11 mouse cellular contexts compared by ENCODE assay signal in the genomic region with DNA sequence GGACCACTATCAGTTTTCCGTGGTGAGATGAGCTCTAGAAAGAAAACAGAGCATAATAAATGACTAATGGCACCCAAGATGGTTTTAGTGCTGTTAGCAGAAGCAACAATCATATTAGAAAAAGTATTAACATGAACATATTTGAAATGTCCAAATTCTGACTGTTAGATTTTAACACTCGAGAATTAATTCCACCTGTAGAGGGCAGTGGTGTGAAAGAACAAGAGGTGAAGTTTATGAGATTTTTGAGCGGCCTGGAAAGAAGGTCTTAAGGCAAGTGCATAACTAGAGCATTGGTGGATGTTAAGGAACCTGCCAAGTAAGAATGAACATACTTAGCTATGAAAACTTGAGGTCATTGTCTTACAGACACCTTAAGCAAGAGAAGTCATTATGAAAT. TPM values are rescaled to one million over a fixed set of nuclear protein-coding genes. Genes with fewer than 3 reads are reported as not detected.
DNase-seq lines count a peak whose midpoint lies in the region; ATAC-seq and TF ChIP-seq lines count a peak whose summit lies in the region.
"Had no signal": no experiment of that assay in that cellular context is flagged by ENCODE, and none has a peak within 500 bp of the region (broad histone marks: within the 10 kb centered on the region; RNA-seq: fewer than 3 reads in every experiment).

No protein-coding gene starts in this region.

- DNase-seq in cerebellum, postnatal 10 days, result peak; percentile 38 to 74
- no peak for DNase-seq in cerebellum, postnatal 4 days (ENCODE audit: low spot score in 2 of 2)
- peak; percentile 26 for DNase-seq in limb, embryonic 14.5 days (ENCODE audit: low spot score)
- no peak for DNase-seq in limb, embryonic 10.5 days (ENCODE audit: low spot score)
- DNase-seq in Patski (ENCODE audit: low read depth, low spot score), result no peak
- DNase-seq in layer of hippocampus, adult 9-10 months (ENCODE audit: low spot score), result no peak
- DNase-seq in cerebellum, postnatal 36 days, result no peak

- ATAC-seq in limb, embryonic 14.5 days (ENCODE audit: low FRiP score, low read depth), result no peak
- no peak for ATAC-seq in Patski
- ATAC-seq in megakaryocyte, adult 5-6 weeks (ENCODE audit: poor library complexity, severe bottlenecking), result peak; percentile 47; the same call in 1 of the 2 replicates

- TF ChIP-seq POLR2A in limb, embryonic 14.5 days (IDR thresholded peaks at IDR 0.05; ENCODE audit: borderline replicate concordance, extremely low read depth, insufficient read depth, insufficient read length), result no peak

- no peak overlapping the region for H3K27ac ChIP-seq in limb, embryonic 14.5 days (replicated peaks; ENCODE audit: low read depth, low read length)
- H3K27ac ChIP-seq in limb, embryonic 10.5 days, result no peak overlapping the region
- H3K27ac ChIP-seq: neural tube, embryonic 13.5 days had no signal

- no peak overlapping the region for H3K9ac ChIP-seq in limb, embryonic 14.5 days (ENCODE audit: low read depth, low read length, severe bottlenecking)
- H3K9ac ChIP-seq: neural tube, embryonic 13.5 days had no signal

- H3K4me2 ChIP-seq in limb, embryonic 14.5 days (replicated peaks; ENCODE audit: low read depth, low read length, severe bottlenecking), result no peak overlapping the region
- H3K4me2 ChIP-seq: neural tube, embryonic 13.5 days had no signal

- no peaks in the 10 kb centered on the region for H3K4me1 ChIP-seq in limb, embryonic 14.5 days (ENCODE audit: control insufficient read depth, insufficient read depth, low read length)
- no peaks in the 10 kb centered on the region for H3K4me1 ChIP-seq in limb, embryonic 10.5 days
- H3K4me1 ChIP-seq: neural tube, embryonic 13.5 days had no signal

- POLR2A ChIA-PET in Patski (lab: Charles Lee), result interaction anchor here (0.6 kb wide), 1 partner anchor 233 kb away, joined by 3 read pairs; no protein-coding TSS in a partner anchor

- H3K4me3 ChIP-seq in limb, embryonic 14.5 days (replicated peaks; ENCODE audit: low read length), result no peak overlapping the region
- no peak overlapping the region for H3K4me3 ChIP-seq in limb, embryonic 10.5 days
- H3K4me3 ChIP-seq: erythroblast, embryonic 14.5 days; neural tube, embryonic 13.5 days had no signal

- in situ Hi-C loops in Patski (cut with MboI; ENCODE audit: low pct_unique_long_range_greater_than_20kb), result no loop called here

- CTCF ChIA-PET in Patski (lab: Charles Lee), result interaction anchor here (1.7 to 3.2 kb wide), 3 partner anchors 10 to 13 kb away, joined by 4 to 11 read pairs (median 6); no protein-coding TSS in a partner anchor

- H3K27me3 ChIP-seq in limb, embryonic 14.5 days (ENCODE audit: control insufficient read depth, insufficient read depth, low read length), result no peaks in the 10 kb centered on the region
- no peaks in the 10 kb centered on the region for H3K27me3 ChIP-seq in limb, embryonic 10.5 days (ENCODE audit: low read depth, poor library complexity, severe bottlenecking)
- H3K27me3 ChIP-seq in Patski, result no peaks in the 10 kb centered on the region

- WGBS in limb, embryonic 14.5 days, result 18% methylated on average over 3 of the region's 3 CpGs
- 30% methylated on average over 3 of the region's 3 CpGs for WGBS in limb, embryonic 10.5 days

- peak; percentile 44 for TF ChIP-seq CTCF in Patski (IDR thresholded peaks at IDR 0.05)

- 0 out of 2 replicates have a peak, but pooled peaks cover under 1% of the 10 kb centered on the region for H3K9me3 ChIP-seq in limb, embryonic 14.5 days (ENCODE audit: control insufficient read depth, low read length)
- no peaks in the 10 kb centered on the region for H3K9me3 ChIP-seq in limb, embryonic 10.5 days (replicated peaks)

- H3K36me3 ChIP-seq in limb, embryonic 14.5 days (ENCODE audit: control insufficient read depth, insufficient read depth, low read length), result no peaks in the 10 kb centered on the region
- H3K36me3 ChIP-seq in limb, embryonic 10.5 days, result no peaks in the 10 kb centered on the region
- H3K36me3 ChIP-seq: G1E; neural tube, embryonic 13.5 days had no signal

RNA-seq across cellular contexts. Expression of a gene that starts 6.7 kb away (rescaled TPM):
- 4.4 and 4.8 TPM in 2 replicates for polyA plus RNA-seq in limb, embryonic 14.5 days (2012; rRNA removed)
- 4.8 and 5.8 TPM in 2 replicates for polyA plus RNA-seq in limb, embryonic 14.5 days (2014; fragmentation: Nextera tagmentation; extraction: Ambion mirVana)
- polyA plus RNA-seq in limb, embryonic 10.5 days (2016; fragmentation: Nextera tagmentation; extraction: Ambion mirVana), result 5.0 and 7.4 TPM in 2 replicates
- 6.0 TPM for polyA plus RNA-seq in Patski (2021)
- 3.5 and 4.8 TPM in 2 replicates for total RNA-seq in megakaryocyte, adult 5-6 weeks (2015)
- total RNA-seq in megakaryocyte, adult 5-6 weeks (2017), result 3.6 and 5.2 TPM in 2 replicates

RNA-seq across cellular contexts. Expression of a gene that starts 23.3 kb away (rescaled TPM):
- polyA plus RNA-seq in limb, embryonic 14.5 days (2012; rRNA removed), result 20.1 and 23.8 TPM in 2 replicates
- polyA plus RNA-seq in limb, embryonic 14.5 days (2014; fragmentation: Nextera tagmentation; extraction: Ambion mirVana), result 15.6 and 21.5 TPM in 2 replicates
- 22.4 and 23.1 TPM in 2 replicates for polyA plus RNA-seq in limb, embryonic 10.5 days (2016; fragmentation: Nextera tagmentation; extraction: Ambion mirVana)
- 15.7 TPM for polyA plus RNA-seq in Patski (2021)
- 6.6 and 7.5 TPM in 2 replicates for total RNA-seq in megakaryocyte, adult 5-6 weeks (2015)
- total RNA-seq in megakaryocyte, adult 5-6 weeks (2017), result 3.1 and 3.3 TPM in 2 replicates

RNA-seq across cellular contexts. Expression of a gene that starts 39.7 kb away (rescaled TPM):
- polyA plus RNA-seq in limb, embryonic 14.5 days (2012; rRNA removed), result 13.6 and 14.4 TPM in 2 replicates
- 32.5 and 36.0 TPM in 2 replicates for polyA plus RNA-seq in limb, embryonic 14.5 days (2014; fragmentation: Nextera tagmentation; extraction: Ambion mirVana)
- 30.4 and 32.6 TPM in 2 replicates for polyA plus RNA-seq in limb, embryonic 10.5 days (2016; fragmentation: Nextera tagmentation; extraction: Ambion mirVana)
- 8.1 TPM for polyA plus RNA-seq in Patski (2021)
- 24.6 and 25.9 TPM in 2 replicates for total RNA-seq in megakaryocyte, adult 5-6 weeks (2015)
- 33.6 and 38.8 TPM in 2 replicates for total RNA-seq in megakaryocyte, adult 5-6 weeks (2017)

RNA-seq across cellular contexts. Expression of a gene that starts 47.8 kb away (rescaled TPM):
- polyA plus RNA-seq in limb, embryonic 14.5 days (2012; rRNA removed), result 3,045 and 3,888 TPM in 2 replicates
- 1,462 and 1,509 TPM in 2 replicates for polyA plus RNA-seq in limb, embryonic 14.5 days (2014; fragmentation: Nextera tagmentation; extraction: Ambion mirVana)
- 1,082 and 1,228 TPM in 2 replicates for polyA plus RNA-seq in limb, embryonic 10.5 days (2016; fragmentation: Nextera tagmentation; extraction: Ambion mirVana)
- 905 TPM for polyA plus RNA-seq in Patski (2021)
- 1,879 and 1,910 TPM in 2 replicates for total RNA-seq in megakaryocyte, adult 5-6 weeks (2015)
- total RNA-seq in megakaryocyte, adult 5-6 weeks (2017), result 1,118 and 1,375 TPM in 2 replicates

RNA-seq across cellular contexts. Expression of a gene that starts 52.9 kb away (rescaled TPM):
- polyA plus RNA-seq in limb, embryonic 14.5 days (2012; rRNA removed), result 1.8 and 2.3 TPM in 2 replicates
- 0.83 and 0.86 TPM in 2 replicates for polyA plus RNA-seq in limb, embryonic 14.5 days (2014; fragmentation: Nextera tagmentation; extraction: Ambion mirVana)
- 0.66 and 0.94 TPM in 2 replicates for polyA plus RNA-seq in limb, embryonic 10.5 days (2016; fragmentation: Nextera tagmentation; extraction: Ambion mirVana)
- polyA plus RNA-seq in Patski (2021), result 0.47 TPM
- total RNA-seq in megakaryocyte, adult 5-6 weeks (2015), result 0.07 and 0.14 TPM in 2 replicates
- total RNA-seq in megakaryocyte, adult 5-6 weeks (2017), result 0.04 and 0.15 TPM in 2 replicates

Comparison
In these comparisons a context has a peak if more than half of its experiments do, and no peak if none do; other contexts are left out.
1. DNase-seq: peak in cerebellum, postnatal 10 days (2 of 2) and limb, embryonic 14.5 days (single experiment); none in cerebellum, postnatal 4 days (0 of 2), limb, embryonic 10.5 days (single experiment), Patski (single experiment), layer of hippocampus, adult 9-10 months (single experiment) and cerebellum, postnatal 36 days (0 of 2).